9 mouse cellular contexts compared by ENCODE assay signal in the genomic region with DNA sequence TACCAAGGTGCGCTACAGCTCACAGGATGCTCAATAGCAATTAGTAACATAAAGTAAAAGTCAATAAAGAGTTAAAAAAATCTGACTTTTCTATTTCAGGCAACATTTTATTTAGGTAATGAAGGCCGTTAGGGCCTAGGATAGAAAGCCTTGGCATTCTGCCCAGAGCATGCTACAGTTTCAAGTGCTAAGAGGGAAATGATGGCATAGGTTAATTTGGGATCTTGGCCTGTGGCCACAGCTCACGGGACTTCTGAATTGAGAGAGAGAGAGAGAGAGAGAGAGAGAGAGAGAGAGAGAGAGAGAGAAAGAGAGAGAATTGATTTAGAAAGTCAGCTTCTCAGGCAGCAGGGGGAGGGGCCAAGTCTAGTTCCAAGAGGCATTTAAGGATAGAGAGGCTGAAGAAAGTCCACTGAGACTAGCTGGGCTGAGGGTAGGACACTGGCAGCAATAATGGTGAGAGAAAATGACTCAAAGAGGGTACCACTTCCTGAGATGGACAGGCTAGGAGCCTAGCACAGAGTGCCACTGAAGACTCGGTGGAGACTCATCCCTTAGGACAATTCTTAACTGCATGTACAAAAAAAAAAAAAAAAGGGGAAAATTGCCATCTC. TPM values are rescaled to one million over a fixed set of nuclear protein-coding genes. Genes with fewer than 3 reads are reported as not detected.
DNase-seq lines count a peak whose midpoint lies in the region; ATAC-seq lines count a peak whose summit lies in the region.
"Had no signal": no experiment of that assay in that cellular context is flagged by ENCODE, and none has a peak within 500 bp of the region (broad histone marks: within the 10 kb centered on the region; RNA-seq: fewer than 3 reads in every experiment).

No protein-coding gene starts in this region.

- no peak overlapping the region for H3K4me2 ChIP-seq in limb, embryonic 15.5 days
- H3K4me2 ChIP-seq: embryonic facial prominence, embryonic 13.5 days had no signal

- H3K27ac ChIP-seq in limb, embryonic 15.5 days, result peak overlapping the region; percentile 65; the same call in 1 of the 2 replicates
- H3K27ac ChIP-seq: embryonic facial prominence, embryonic 13.5 days had no signal

- intact Hi-C loops in heart, postnatal 36 days (cut with DNase I), result no loop called here

- no peaks in the 10 kb centered on the region for H3K36me3 ChIP-seq in limb, embryonic 15.5 days
- H3K36me3 ChIP-seq: embryonic facial prominence, embryonic 13.5 days had no signal

- no peaks in the 10 kb centered on the region for H3K27me3 ChIP-seq in limb, embryonic 15.5 days
- H3K27me3 ChIP-seq: embryonic facial prominence, embryonic 13.5 days had no signal

- no peak for ATAC-seq in limb, embryonic 15.5 days (ENCODE audit: insufficient number of reproducible peaks, low FRiP score, low TSS enrichment, low read depth)
- ATAC-seq in frontal cortex, adult (ENCODE audit: low TSS enrichment), result no peak

- H3K4me1 ChIP-seq in limb, embryonic 15.5 days, result peaks cover 18% of the 10 kb centered on the region

- WGBS in limb, embryonic 15.5 days, result 32% methylated on average over 4 of the region's 4 CpGs

- H3K9me3 ChIP-seq in limb, embryonic 15.5 days, result no peaks in the 10 kb centered on the region
- H3K9me3 ChIP-seq: embryonic facial prominence, embryonic 13.5 days had no signal

- peak; percentile 47 to 67 for DNase-seq in cerebellum, postnatal 14 days
- no peak for DNase-seq in cerebellum, adult 9-11 months
- peak; percentile 53 for DNase-seq in urinary bladder, postnatal 14 days (ENCODE audit: low spot score)
- DNase-seq in urinary bladder, postnatal 25 days (ENCODE audit: low spot score), result no peak
- DNase-seq in heart, postnatal 36 days, result peak; percentile 68 to 81
- DNase-seq in urinary bladder, postnatal 4 days (ENCODE audit: low spot score in 2 of 2), result peak; percentile 38 to 75

- H3K4me3 ChIP-seq in limb, embryonic 15.5 days, result no peak overlapping the region
- H3K4me3 ChIP-seq: embryonic facial prominence, embryonic 13.5 days had no signal

- no peak overlapping the region for H3K9ac ChIP-seq in limb, embryonic 15.5 days
- H3K9ac ChIP-seq: embryonic facial prominence, embryonic 13.5 days had no signal

RNA-seq across cellular contexts. Expression of gene Klf14, which starts 52.6 kb away (rescaled TPM):
- total RNA-seq in heart, postnatal 36 days (2021), result under 1 TPM; 0.17 to 0.22 TPM
- polyA plus RNA-seq in limb, embryonic 15.5 days (2015; fragmentation: Nextera tagmentation; extraction: Ambion mirVana), result 10.1 and 12.6 TPM in 2 replicates

Comparison
In these comparisons a context has a peak if more than half of its experiments do, and no peak if none do; other contexts are left out.
1. DNase-seq: peak in cerebellum, postnatal 14 days (2 of 2), urinary bladder, postnatal 14 days (single experiment), heart, postnatal 36 days (2 of 2) and urinary bladder, postnatal 4 days (2 of 2); none in cerebellum, adult 9-11 months (single experiment) and urinary bladder, postnatal 25 days (single experiment).